Mouse (Mus musculus) kidney, adult 2 months (tissue): ENCODE results near the gene Egr4. TPM values are rescaled to one million over a fixed set of nuclear protein-coding genes. Genes with fewer than 3 reads are reported as not detected.

Source experiments
- DNase-seq: peaks from one replicate; pipeline ENCODE4 v3.0.0; 2021
- H3K27ac ChIP-seq: fragments of 200-500 bp; 2 replicates; pipeline ENCODE4 v1.5.1; 2012; ENCODE audit warnings: low read depth, low read length, control low read depth, inconsistent platforms; ENCODE audit not compliant: insufficient read depth
- H3K27me3 ChIP-seq: fragments of 200-500 bp; replicated peaks from 2 replicates; pipeline ENCODE4 v1.6.1; 2012; ENCODE audit warnings: mild to moderate bottlenecking, moderate library complexity, low read length, inconsistent platforms; ENCODE audit not compliant: control insufficient read depth, insufficient read depth
- H3K36me3 ChIP-seq: fragments of 200-500 bp; 2 replicates; pipeline ENCODE4 v1.6.1; 2012; ENCODE audit warnings: mild to moderate bottlenecking, moderate library complexity, low read length, inconsistent platforms; ENCODE audit not compliant: control insufficient read depth, insufficient read depth
- H3K4me1 ChIP-seq: fragments of 200-500 bp; 2 replicates; pipeline ENCODE4 v1.6.1; 2011; ENCODE audit warnings: low read length; ENCODE audit not compliant: control insufficient read depth, insufficient read depth
- H3K4me3 ChIP-seq: fragments of 200-500 bp; 2 replicates; pipeline ENCODE4 v1.5.1; 2011; ENCODE audit warnings: mild to moderate bottlenecking, low read depth, low read length, control low read depth; ENCODE audit not compliant: insufficient read depth
- CTCF ChIP-seq: fragments of 200-500 bp; conservative IDR thresholded peaks from 2 replicates; pipeline ENCODE4 v1.5.1; 2011; ENCODE audit warnings: low read depth, mild to moderate bottlenecking, control low read depth, low read length, moderate library complexity, mixed read lengths; ENCODE audit not compliant: insufficient read depth, insufficient read length
- POLR2A ChIP-seq: fragments of 200-500 bp; IDR thresholded peaks from one replicate; pipeline ENCODE4 v1.6.1; 2011; ENCODE audit warnings: low read depth, low read length, control low read depth
- WGBS: fragments of 180-500 bp; shearing (Covaris S2); methylation state at CpG from one replicate; pipeline ENCODE4 v1.1.7; 2018; 5-methylcytosine and 5-hydroxymethylcytosine counted together
- polyA plus RNA-seq: library from polyadenylated mRNA; depleted of rRNA; stranded (reverse); fragments of >200 nt; gene quantifications from 2 replicates; pipeline ENCODE4 v1.2.3, GENCODE M21; 2012

The Egr4 gene
- polyA plus RNA-seq, 1 experiment, result not detected

GRCm38 (mm10) chr6:85518091-85518693 is 4.8 kb upstream of the Egr4 start:
- Histone ChIP-seq H3K27me3 (peaks cover 5% of the 10 kb centered on the region; the same call in 1 of the 2 replicates), H3K4me1 (no peaks in the 10 kb centered on the region), H3K36me3 (no peaks in the 10 kb centered on the region), H3K27ac (no peak overlapping the region), H3K4me3 (no peak overlapping the region)
- TF ChIP-seq CTCF (no peak), POLR2A (no peak)
- DNase-seq, result no peak
- WGBS, result 59% methylated on average over 5 of the region's 5 CpGs

- TF ChIP-seq POLR2A, result no peak
- Histone ChIP-seq H3K27me3 (peaks cover 14% of the 10 kb centered on the region), H3K4me3 (no peak overlapping the region), H3K27ac (no peak overlapping the region), H3K36me3 (no peaks in the 10 kb centered on the region), H3K4me1 (no peaks in the 10 kb centered on the region)
- no peak for DNase-seq
- 82% methylated on average over 4 of the region's 4 CpGs for whole genome bisulfite sequencing
Measured at GRCm38 (mm10) chr6:85515941-85516340, 2.6 kb upstream of the Egr4 start.

- H3K4me3 ChIP-seq, result no peak overlapping the region
- 2% methylated on average over 87 of the region's 90 CpGs for WGBS
- H3K27me3 ChIP-seq, result peaks cover 14% of the 10 kb centered on the region
- H3K36me3 ChIP-seq, result no peaks in the 10 kb centered on the region
- DNase-seq, result no peak
- TF ChIP-seq CTCF (no peak), POLR2A (no peak)
- no peak overlapping the region for H3K27ac ChIP-seq
- H3K4me1 ChIP-seq, result no peaks in the 10 kb centered on the region
Measured at GRCm38 (mm10) chr6:85512577-85513530, 535 bp downstream of the Egr4 start.

- WGBS, result under 1% methylated on average over 35 of the region's 36 CpGs
- H3K36me3 ChIP-seq, result no peaks in the 10 kb centered on the region
- no peak overlapping the region for H3K4me3 ChIP-seq
- no peak overlapping the region for H3K27ac ChIP-seq
- no peak for DNase-seq
- TF ChIP-seq POLR2A (no peak), CTCF (no peak)
- peaks cover 14% of the 10 kb centered on the region for H3K27me3 ChIP-seq
- H3K4me1 ChIP-seq, result no peaks in the 10 kb centered on the region
Measured at GRCm38 (mm10) chr6:85512056-85512440, 1.3 kb downstream of the Egr4 start.

GRCm38 (mm10) chr6:85511286-85512055 is 1.9 kb downstream of the Egr4 start:
- no peak overlapping the region for H3K27ac ChIP-seq

GRCm38 (mm10) chr6:85510476-85510875 is 2.9 kb downstream of the Egr4 start:
- DNase-seq, result peak; percentile 27
- Histone ChIP-seq H3K4me1 (no peaks in the 10 kb centered on the region), H3K4me3 (no peak overlapping the region), H3K27me3 (peaks cover 14% of the 10 kb centered on the region), H3K27ac (no peak overlapping the region), H3K36me3 (no peaks in the 10 kb centered on the region)
- TF ChIP-seq POLR2A (no peak), CTCF (peak; percentile 57)
- WGBS, result 4% methylated on average over 6 of the region's 6 CpGs

More at GRCm38 (mm10) chr6:85511286-85512055, 1.9 kb downstream of the Egr4 start:
- Histone ChIP-seq H3K4me3 (no peak overlapping the region), H3K4me1 (no peaks in the 10 kb centered on the region), H3K36me3 (no peaks in the 10 kb centered on the region), H3K27me3 (peaks cover 14% of the 10 kb centered on the region)
- peak; percentile 34 for DNase-seq
- TF ChIP-seq CTCF, result no peak
- whole genome bisulfite sequencing, result 1% methylated on average over 88 of the region's 88 CpGs
